Mouse (Mus musculus): ENCODE results near the gene Camsap1. TPM values are rescaled to one million over a fixed set of nuclear protein-coding genes. Genes with fewer than 3 reads are reported as not detected.

Gene Camsap1
- polyA plus RNA-seq, 1 experiment from 2014 or later = 16.3 TPM

Other genes starting within 250 kb of the Camsap1 start
- gene Obp2b, start 246.3 kb downstream of the Camsap1 start, polyA plus RNA-seq (2014; fragmentation: Nextera tagmentation; extraction: Ambion mirVana) = not detected in 2 replicates
- gene Lcn3, start 217.7 kb downstream of the Camsap1 start, polyA plus RNA-seq (2014; fragmentation: Nextera tagmentation; extraction: Ambion mirVana) = not detected in 2 replicates
- not detected in 2 replicates for gene Lcn11, start 206.3 kb downstream of the Camsap1 start, polyA plus RNA-seq (2014; fragmentation: Nextera tagmentation; extraction: Ambion mirVana)
- gene Gm13539, start 201.0 kb downstream of the Camsap1 start, polyA plus RNA-seq (2014; fragmentation: Nextera tagmentation; extraction: Ambion mirVana) = not detected in 2 replicates
- not detected in 2 replicates for gene Glt6d1, start 167.4 kb downstream of the Camsap1 start, polyA plus RNA-seq (2014; fragmentation: Nextera tagmentation; extraction: Ambion mirVana)
- gene Lcn9, start 160.1 kb downstream of the Camsap1 start, polyA plus RNA-seq (2014; fragmentation: Nextera tagmentation; extraction: Ambion mirVana) = not detected in 2 replicates
- not detected in 2 replicates for gene Sohlh1, start 136.0 kb downstream of the Camsap1 start, polyA plus RNA-seq (2014; fragmentation: Nextera tagmentation; extraction: Ambion mirVana)
- 0.59 and 0.80 TPM in 2 replicates for gene Kcnt1, start 119.5 kb downstream of the Camsap1 start, polyA plus RNA-seq (2014; fragmentation: Nextera tagmentation; extraction: Ambion mirVana)
- 82.8 and 86.4 TPM in 2 replicates for gene Ubac1, start 38.5 kb upstream of the Camsap1 start, polyA plus RNA-seq (2014; fragmentation: Nextera tagmentation; extraction: Ambion mirVana)
- gene Nacc2, start 139.9 kb upstream of the Camsap1 start, polyA plus RNA-seq (2014; fragmentation: Nextera tagmentation; extraction: Ambion mirVana) = 10.4 and 12.0 TPM in 2 replicates
- not detected in 2 replicates for gene Lhx3, start 225.0 kb upstream of the Camsap1 start, polyA plus RNA-seq (2014; fragmentation: Nextera tagmentation; extraction: Ambion mirVana)